In genomic region chr10:62379808-62380207, GRCm38 (mm10) we compare ENCODE assay signal across 8 mouse cellular contexts. TPM values are rescaled to one million over a fixed set of nuclear protein-coding genes. Genes with fewer than 3 reads are reported as not detected.
DNase-seq lines count a peak whose midpoint lies in the region; ATAC-seq lines count a peak whose summit lies in the region.

Gene Hk1, minus strand, starts transcription at chr10:62379908.

- H3K4me3 ChIP-seq in kidney, embryonic 14.5 days (ENCODE audit: low read length): no peak within 1 kb of the TSS
- no peak within 1 kb of the TSS for H3K4me3 ChIP-seq in intestine, embryonic 16.5 days (ENCODE audit: low read length)
- H3K4me3 ChIP-seq in midbrain, embryonic 11.5 days (ENCODE audit: low read depth, low read length): no peak within 1 kb of the TSS

- H3K4me2 ChIP-seq in kidney, embryonic 14.5 days (replicated peaks; ENCODE audit: low read depth, low read length): no peak within 1 kb of the TSS
- H3K4me2 ChIP-seq in intestine, embryonic 16.5 days (ENCODE audit: low read depth, low read length): no peak within 1 kb of the TSS
- H3K4me2 ChIP-seq in midbrain, embryonic 11.5 days: no peak within 1 kb of the TSS

- no peaks in the 10 kb centered on the region for H3K36me3 ChIP-seq in kidney, embryonic 14.5 days (ENCODE audit: control insufficient read depth, insufficient read depth, low read length)
- H3K36me3 ChIP-seq in intestine, embryonic 16.5 days (ENCODE audit: control insufficient read depth, insufficient read depth, low read length): 0 out of 2 replicates have a peak, but pooled peaks cover 3% of the 10 kb centered on the region
- no peaks in the 10 kb centered on the region for H3K36me3 ChIP-seq in midbrain, embryonic 11.5 days (ENCODE audit: control insufficient read depth, insufficient read depth, low read length)

- no peak for DNase-seq in kidney, postnatal 10 days
- DNase-seq in adrenal gland, adult 8-10 months: no peak
- DNase-seq in gonadal fat pad, adult 2 months (ENCODE audit: low read depth): no peak
- DNase-seq in midbrain, embryonic 11.5 days (ENCODE audit: low spot score, missing footprints): no peak
- DNase-seq in cerebellum, postnatal 4 days (ENCODE audit: low spot score in 2 of 2): no peak
- no peak for DNase-seq in yolk sac, embryonic 10.5 days (ENCODE audit: low spot score)

- no peak within 1 kb of the TSS for H3K27ac ChIP-seq in kidney, embryonic 14.5 days (ENCODE audit: low read depth, low read length)
- no peak within 1 kb of the TSS for H3K27ac ChIP-seq in intestine, embryonic 16.5 days (ENCODE audit: low read length)
- H3K27ac ChIP-seq in midbrain, embryonic 11.5 days (ENCODE audit: low read depth, low read length): no peak within 1 kb of the TSS

- H3K27me3 ChIP-seq in kidney, embryonic 14.5 days (ENCODE audit: control insufficient read depth, insufficient read depth, low read length): no peaks in the 10 kb centered on the region
- H3K27me3 ChIP-seq in intestine, embryonic 16.5 days (replicated peaks; ENCODE audit: control insufficient read depth, insufficient read depth, low read length): no peaks in the 10 kb centered on the region
- no peaks in the 10 kb centered on the region for H3K27me3 ChIP-seq in midbrain, embryonic 11.5 days (ENCODE audit: control insufficient read depth, insufficient read depth, low read length)

- H3K9me3 ChIP-seq in kidney, embryonic 14.5 days (ENCODE audit: control insufficient read depth, low read length): no peaks in the 10 kb centered on the region
- H3K9me3 ChIP-seq in intestine, embryonic 16.5 days (ENCODE audit: control insufficient read depth, low read length): no peaks in the 10 kb centered on the region
- no peaks in the 10 kb centered on the region for H3K9me3 ChIP-seq in midbrain, embryonic 11.5 days (ENCODE audit: control insufficient read depth, low read length)

- 79% methylated on average over 1 of the region's 1 CpGs for WGBS in kidney, embryonic 14.5 days
- 84% methylated on average over 1 of the region's 1 CpGs for WGBS in intestine, embryonic 16.5 days
- WGBS in midbrain, embryonic 11.5 days: 91% methylated on average over 1 of the region's 1 CpGs

- ATAC-seq in kidney, embryonic 14.5 days (ENCODE audit: low FRiP score, low TSS enrichment): no peak
- no peak for ATAC-seq in intestine, embryonic 16.5 days
- no peak for ATAC-seq in midbrain, embryonic 11.5 days (ENCODE audit: low FRiP score)

- H3K9ac ChIP-seq in kidney, embryonic 14.5 days (ENCODE audit: low read depth, low read length): no peak within 1 kb of the TSS
- no peak within 1 kb of the TSS for H3K9ac ChIP-seq in intestine, embryonic 16.5 days (ENCODE audit: low read depth, low read length)
- no peak within 1 kb of the TSS for H3K9ac ChIP-seq in midbrain, embryonic 11.5 days (ENCODE audit: low read length)

- H3K4me1 ChIP-seq in kidney, embryonic 14.5 days (ENCODE audit: control insufficient read depth, insufficient read depth, low read length): no peaks in the 10 kb centered on the region
- no peaks in the 10 kb centered on the region for H3K4me1 ChIP-seq in intestine, embryonic 16.5 days (ENCODE audit: control insufficient read depth, insufficient read depth, low read length)
- no peaks in the 10 kb centered on the region for H3K4me1 ChIP-seq in midbrain, embryonic 11.5 days (ENCODE audit: control insufficient read depth, insufficient read depth, low read length)

RNA-seq across cellular contexts. Expression of gene Hk1, which starts in this region (rescaled TPM):
- polyA plus RNA-seq in kidney, embryonic 14.5 days (2014; fragmentation: Nextera tagmentation; extraction: Ambion mirVana): 14.2 and 31.4 TPM in 2 replicates
- 10 to 100 TPM; 32.4 to 53.5 (median 42.9) TPM for total RNA-seq in adrenal gland, adult 8-10 months (2022)
- polyA plus RNA-seq in gonadal fat pad, adult 2 months (2012; rRNA removed): 22.4 and 33.7 TPM in 2 replicates
- polyA plus RNA-seq in intestine, embryonic 16.5 days (2015; fragmentation: Nextera tagmentation; extraction: Ambion mirVana): 25.5 and 27.6 TPM in 2 replicates
- 19.3 and 23.4 TPM in 2 replicates for polyA plus RNA-seq in midbrain, embryonic 11.5 days (2014; fragmentation: Nextera tagmentation; extraction: Ambion mirVana)
